Mouse (Mus musculus): Measurements from ENCODE around the gene Srarp. TPM values are rescaled to one million over a fixed set of nuclear protein-coding genes. Genes with fewer than 3 reads are reported as not detected.

Srarp gene
- polyA plus RNA-seq, 1 experiment from 2014 or later = not detected

GRCm38 (mm10) chr4:141432666-141433065 lies 3.2 kb downstream of the Srarp start:
- Histone ChIP-seq H3K4me3 (no peak overlapping the region), H3K27me3 (0 out of 2 replicates have a peak, but pooled peaks cover 4% of the 10 kb centered on the region), H3K9ac (no peak overlapping the region), H3K36me3 (no peaks in the 10 kb centered on the region), H3K27ac (no peak overlapping the region), H3K4me1 (replicated peaks) (no peaks in the 10 kb centered on the region), H3K9me3 (no peaks in the 10 kb centered on the region), H3K4me2 (no peak overlapping the region)
- 72% methylated on average over 14 of the region's 14 CpGs for WGBS
- ATAC-seq (ENCODE audit: low FRiP score) = no peak

- 49% methylated on average over 9 of the region's 9 CpGs for WGBS
- peaks cover 5% of the 10 kb centered on the region for H3K4me1 ChIP-seq (replicated peaks)
- no peaks in the 10 kb centered on the region for H3K9me3 ChIP-seq
- H3K36me3 ChIP-seq = no peaks in the 10 kb centered on the region
- no peak overlapping the region for H3K4me3 ChIP-seq
- H3K27me3 ChIP-seq = peaks cover 15% of the 10 kb centered on the region
- no peak overlapping the region for H3K27ac ChIP-seq
- no peak overlapping the region for H3K4me2 ChIP-seq
- no peak overlapping the region for H3K9ac ChIP-seq
- no peak for ATAC-seq (ENCODE audit: low FRiP score)
Measured at GRCm38 (mm10) chr4:141430997-141431396, 4.9 kb downstream of the Srarp start.

GRCm38 (mm10) chr4:141429847-141430246 lies 6.1 kb downstream of the Srarp start:
- H3K4me2 ChIP-seq = no peak overlapping the region
- 49% methylated on average over 9 of the region's 9 CpGs for WGBS
- H3K27me3 ChIP-seq = peaks cover 17% of the 10 kb centered on the region
- H3K4me3 ChIP-seq = no peak overlapping the region
- no peak overlapping the region for H3K27ac ChIP-seq
- no peak for ATAC-seq (ENCODE audit: low FRiP score)
- no peaks in the 10 kb centered on the region for H3K9me3 ChIP-seq
- no peaks in the 10 kb centered on the region for H3K36me3 ChIP-seq
- peaks cover 17% of the 10 kb centered on the region for H3K4me1 ChIP-seq (replicated peaks)
- H3K9ac ChIP-seq = no peak overlapping the region

GRCm38 (mm10) chr4:141429381-141429780 lies 6.5 kb downstream of the Srarp start:
- no peaks in the 10 kb centered on the region for H3K36me3 ChIP-seq
- peaks cover 18% of the 10 kb centered on the region for H3K4me1 ChIP-seq (replicated peaks)
- no peak overlapping the region for H3K27ac ChIP-seq
- no peak overlapping the region for H3K9ac ChIP-seq
- H3K9me3 ChIP-seq = no peaks in the 10 kb centered on the region
- peaks cover 20% of the 10 kb centered on the region for H3K27me3 ChIP-seq
- ATAC-seq (ENCODE audit: low FRiP score) = no peak
- no peak overlapping the region for H3K4me3 ChIP-seq
- no peak overlapping the region for H3K4me2 ChIP-seq
- 75% methylated on average over 6 of the region's 6 CpGs for WGBS

- Histone ChIP-seq H3K36me3 (no peaks in the 10 kb centered on the region), H3K4me1 (replicated peaks) (peaks cover 18% of the 10 kb centered on the region), H3K27me3 (peaks cover 31% of the 10 kb centered on the region), H3K4me2 (no peak overlapping the region), H3K27ac (no peak overlapping the region), H3K9ac (no peak overlapping the region), H3K9me3 (no peaks in the 10 kb centered on the region), H3K4me3 (no peak overlapping the region)
- WGBS = 83% methylated on average over 13 of the region's 13 CpGs
- ATAC-seq (ENCODE audit: low FRiP score) = no peak
Measured at GRCm38 (mm10) chr4:141427921-141428320, 8.0 kb downstream of the Srarp start.

- Histone ChIP-seq H3K27me3 (peaks cover 36% of the 10 kb centered on the region), H3K36me3 (no peaks in the 10 kb centered on the region), H3K4me1 (replicated peaks) (peaks cover 18% of the 10 kb centered on the region), H3K9me3 (no peaks in the 10 kb centered on the region), H3K4me2 (no peak overlapping the region; the same call in 1 of the 2 replicates), H3K27ac (no peak overlapping the region), H3K9ac (no peak overlapping the region), H3K4me3 (no peak overlapping the region)
- ATAC-seq (ENCODE audit: low FRiP score) = no peak
- 85% methylated on average over 10 of the region's 10 CpGs for WGBS
Measured at GRCm38 (mm10) chr4:141426796-141427745, 8.8 kb downstream of the Srarp start.

- WGBS = 6% methylated on average over 36 of the region's 36 CpGs
- Histone ChIP-seq H3K4me3 (peak overlapping the region; percentile 46), H3K9ac (peak overlapping the region; percentile 77), H3K36me3 (no peaks in the 10 kb centered on the region), H3K9me3 (no peaks in the 10 kb centered on the region), H3K4me2 (peak overlapping the region; percentile 72), H3K4me1 (replicated peaks) (peaks cover 18% of the 10 kb centered on the region), H3K27me3 (peaks cover 36% of the 10 kb centered on the region), H3K27ac (no peak overlapping the region; the same call in 1 of the 2 replicates)
- ATAC-seq (ENCODE audit: low FRiP score) = peak; percentile 94
Measured at GRCm38 (mm10) chr4:141425484-141426479, 10.1 kb downstream of the Srarp start.

GRCm38 (mm10) chr4:141423691-141424431 lies 12.0 kb downstream of the Srarp start:
- Histone ChIP-seq H3K9ac (no peak overlapping the region), H3K9me3 (no peaks in the 10 kb centered on the region), H3K4me3 (no peak overlapping the region), H3K4me2 (no peak overlapping the region), H3K36me3 (no peaks in the 10 kb centered on the region), H3K4me1 (replicated peaks) (peaks cover 18% of the 10 kb centered on the region), H3K27me3 (peaks cover 32% of the 10 kb centered on the region), H3K27ac (no peak overlapping the region)
- no peak for ATAC-seq (ENCODE audit: low FRiP score)
- WGBS = 90% methylated on average over 13 of the region's 13 CpGs

- Histone ChIP-seq H3K4me3 (no peak overlapping the region), H3K27ac (no peak overlapping the region), H3K27me3 (peaks cover 32% of the 10 kb centered on the region), H3K4me2 (no peak overlapping the region), H3K9me3 (no peaks in the 10 kb centered on the region), H3K36me3 (no peaks in the 10 kb centered on the region), H3K4me1 (replicated peaks) (peaks cover 18% of the 10 kb centered on the region), H3K9ac (no peak overlapping the region)
- 81% methylated on average over 5 of the region's 5 CpGs for WGBS
- ATAC-seq (ENCODE audit: low FRiP score) = no peak
Measured at GRCm38 (mm10) chr4:141423288-141423687, 12.6 kb downstream of the Srarp start.

- no peak for ATAC-seq (ENCODE audit: low FRiP score)
- Histone ChIP-seq H3K36me3 (no peaks in the 10 kb centered on the region), H3K4me3 (no peak overlapping the region), H3K27me3 (peaks cover 32% of the 10 kb centered on the region), H3K4me2 (no peak overlapping the region), H3K9me3 (no peaks in the 10 kb centered on the region), H3K4me1 (replicated peaks) (peaks cover 18% of the 10 kb centered on the region), H3K9ac (no peak overlapping the region), H3K27ac (no peak overlapping the region)
- WGBS = 89% methylated on average over 5 of the region's 5 CpGs
Measured at GRCm38 (mm10) chr4:141422841-141423240, 13.1 kb downstream of the Srarp start.

- no peaks in the 10 kb centered on the region for H3K36me3 ChIP-seq
- H3K4me2 ChIP-seq = no peak overlapping the region
- H3K4me3 ChIP-seq = no peak overlapping the region
- H3K4me1 ChIP-seq (replicated peaks) = peaks cover 17% of the 10 kb centered on the region
- 75% methylated on average over 14 of the region's 14 CpGs for WGBS
- no peaks in the 10 kb centered on the region for H3K9me3 ChIP-seq
- no peak overlapping the region for H3K9ac ChIP-seq
- H3K27ac ChIP-seq = no peak overlapping the region
- no peak for ATAC-seq (ENCODE audit: low FRiP score)
- H3K27me3 ChIP-seq = peaks cover 21% of the 10 kb centered on the region
Measured at GRCm38 (mm10) chr4:141421423-141421822, 14.5 kb downstream of the Srarp start.

All from hindbrain, embryonic 13.5 days (tissue).